Mouse (Mus musculus): Measurements from ENCODE around the gene Nfe2l2. TPM values are rescaled to one million over a fixed set of nuclear protein-coding genes. Genes with fewer than 3 reads are reported as not detected.
"Not testable (repeated sequence)": the region's sequence is repeated elsewhere in the genome, so short reads cannot be mapped to it uniquely, and the experiment has no call there.

Gene Nfe2l2
- polyA plus RNA-seq, 1 experiment = not detected

- H3K27ac ChIP-seq (ENCODE audit: insufficient read depth, low read depth, low read length) = no peak overlapping the region
- TF ChIP-seq CTCF (IDR thresholded peaks at IDR 0.05; ENCODE audit: insufficient read depth, low read depth, low read length) = no peak
- no peak for TF ChIP-seq POLR2A (IDR thresholded peaks at IDR 0.05; ENCODE audit: insufficient read depth, low read depth, low read length)
- WGBS = 73% methylated on average over 9 of the region's 9 CpGs
- no peak overlapping the region for H3K4me3 ChIP-seq (ENCODE audit: insufficient read depth, low read depth, low read length)
- H3K4me1 ChIP-seq (ENCODE audit: control insufficient read depth, insufficient read depth, low read length) = peaks cover 12% of the 10 kb centered on the region
Observed at GRCm38 (mm10) chr2:75701822-75702587, 2.4 kb downstream of the Nfe2l2 start.

GRCm38 (mm10) chr2:75701207-75701606, 3.2 kb downstream of the Nfe2l2 start:
- Histone ChIP-seq H3K27ac (ENCODE audit: insufficient read depth, low read depth, low read length) (no peak overlapping the region), H3K4me1 (ENCODE audit: control insufficient read depth, insufficient read depth, low read length) (peaks cover 12% of the 10 kb centered on the region), H3K4me3 (ENCODE audit: insufficient read depth, low read depth, low read length) (no peak overlapping the region)
- TF ChIP-seq POLR2A (IDR thresholded peaks at IDR 0.05; ENCODE audit: insufficient read depth, low read depth, low read length) (no peak), CTCF (IDR thresholded peaks at IDR 0.05; ENCODE audit: insufficient read depth, low read depth, low read length) (no peak)
- WGBS = 89% methylated on average over 3 of the region's 3 CpGs

- 95% methylated on average over 3 of the region's 3 CpGs for WGBS
Observed at GRCm38 (mm10) chr2:75700543-75700942, 3.9 kb downstream of the Nfe2l2 start.

GRCm38 (mm10) chr2:75698874-75699273, 5.6 kb downstream of the Nfe2l2 start:
- no peak for TF ChIP-seq CTCF (IDR thresholded peaks at IDR 0.05; ENCODE audit: insufficient read depth, low read depth, low read length)
- TF ChIP-seq POLR2A (IDR thresholded peaks at IDR 0.05; ENCODE audit: insufficient read depth, low read depth, low read length) = no peak
- Histone ChIP-seq H3K4me1 (ENCODE audit: control insufficient read depth, insufficient read depth, low read length) (peaks cover 6% of the 10 kb centered on the region), H3K27ac (ENCODE audit: insufficient read depth, low read depth, low read length) (no peak overlapping the region), H3K4me3 (ENCODE audit: insufficient read depth, low read depth, low read length) (no peak overlapping the region)
- WGBS = 78% methylated on average over 3 of the region's 3 CpGs

More at GRCm38 (mm10) chr2:75700543-75700942, 3.9 kb downstream of the Nfe2l2 start:
- Histone ChIP-seq H3K4me3 (ENCODE audit: insufficient read depth, low read depth, low read length) (no peak overlapping the region), H3K4me1 (ENCODE audit: control insufficient read depth, insufficient read depth, low read length) (peaks cover 12% of the 10 kb centered on the region), H3K27ac (ENCODE audit: insufficient read depth, low read depth, low read length) (no peak overlapping the region)
- TF ChIP-seq POLR2A (IDR thresholded peaks at IDR 0.05; ENCODE audit: insufficient read depth, low read depth, low read length) = no peak
- TF ChIP-seq CTCF (IDR thresholded peaks at IDR 0.05; ENCODE audit: insufficient read depth, low read depth, low read length) = no peak

- WGBS = 52% methylated on average over 4 of the region's 4 CpGs
- H3K4me3 ChIP-seq (ENCODE audit: insufficient read depth, low read depth, low read length) = no peak overlapping the region
- TF ChIP-seq POLR2A (IDR thresholded peaks at IDR 0.05; ENCODE audit: insufficient read depth, low read depth, low read length) (no peak), CTCF (IDR thresholded peaks at IDR 0.05; ENCODE audit: insufficient read depth, low read depth, low read length) (no peak)
- no peak overlapping the region for H3K27ac ChIP-seq (ENCODE audit: insufficient read depth, low read depth, low read length)
- peaks cover 3% of the 10 kb centered on the region for H3K4me1 ChIP-seq (ENCODE audit: control insufficient read depth, insufficient read depth, low read length)
Observed at GRCm38 (mm10) chr2:75698007-75698406, 6.4 kb downstream of the Nfe2l2 start.

- Histone ChIP-seq H3K27ac (ENCODE audit: insufficient read depth, low read depth, low read length) (no peak overlapping the region), H3K4me3 (ENCODE audit: insufficient read depth, low read depth, low read length) (no peak overlapping the region), H3K4me1 (ENCODE audit: control insufficient read depth, insufficient read depth, low read length) (peaks cover 3% of the 10 kb centered on the region)
- WGBS = 91% methylated on average over 3 of the region's 3 CpGs
- TF ChIP-seq CTCF (IDR thresholded peaks at IDR 0.05; ENCODE audit: insufficient read depth, low read depth, low read length) (no peak), POLR2A (IDR thresholded peaks at IDR 0.05; ENCODE audit: insufficient read depth, low read depth, low read length) (no peak)
Observed at GRCm38 (mm10) chr2:75697222-75697621, 7.2 kb downstream of the Nfe2l2 start.

GRCm38 (mm10) chr2:75696371-75696770, 8.1 kb downstream of the Nfe2l2 start:
- H3K4me3 ChIP-seq (ENCODE audit: insufficient read depth, low read depth, low read length) = no peak overlapping the region
- no peak overlapping the region for H3K27ac ChIP-seq (ENCODE audit: insufficient read depth, low read depth, low read length)
- TF ChIP-seq POLR2A (IDR thresholded peaks at IDR 0.05; ENCODE audit: insufficient read depth, low read depth, low read length) = no peak
- no peak for TF ChIP-seq CTCF (IDR thresholded peaks at IDR 0.05; ENCODE audit: insufficient read depth, low read depth, low read length)
- H3K4me1 ChIP-seq (ENCODE audit: control insufficient read depth, insufficient read depth, low read length) = peaks cover 3% of the 10 kb centered on the region
- 55% methylated on average over 5 of the region's 5 CpGs for WGBS

GRCm38 (mm10) chr2:75695676-75696350, 8.6 kb downstream of the Nfe2l2 start:
- TF ChIP-seq POLR2A (IDR thresholded peaks at IDR 0.05; ENCODE audit: insufficient read depth, low read depth, low read length) = no peak
- Histone ChIP-seq H3K4me3 (ENCODE audit: insufficient read depth, low read depth, low read length) (no peak overlapping the region), H3K4me1 (ENCODE audit: control insufficient read depth, insufficient read depth, low read length) (peaks cover 3% of the 10 kb centered on the region), H3K27ac (ENCODE audit: insufficient read depth, low read depth, low read length) (no peak overlapping the region)
- 66% methylated on average over 9 of the region's 9 CpGs for WGBS

GRCm38 (mm10) chr2:75694926-75695325, 9.5 kb downstream of the Nfe2l2 start:
- not testable (repeated sequence) for H3K4me3 ChIP-seq (ENCODE audit: insufficient read depth, low read depth, low read length); H3K27ac ChIP-seq (ENCODE audit: insufficient read depth, low read depth, low read length); H3K4me1 ChIP-seq (ENCODE audit: control insufficient read depth, insufficient read depth, low read length)
- WGBS = 98% methylated on average over 3 of the region's 3 CpGs
